Mouse (Mus musculus) adrenal gland, postnatal 36 days (tissue): Measurements from ENCODE around the gene Ddit4l. TPM values are rescaled to one million over a fixed set of nuclear protein-coding genes. Genes with fewer than 3 reads are reported as not detected.
"Not testable (repeated sequence)": the region's sequence is repeated elsewhere in the genome, so short reads cannot be mapped to it uniquely, and the experiment has no call there.

Source experiments
- DNase-seq, 2 experiments: peaks; one replicate each; pipeline ENCODE4 v3.0.0; 2021; ENCODE audit warnings: mixed read lengths in 1 of 2
- microRNA-seq: library from miRNA; unstranded; fragments of <30 nt; microRNA quantifications from one replicate; pipeline ENCODE4 v1.2.0, GENCODE M21; 2021
- total RNA-seq, 2 experiments: library from RNA; stranded (reverse); gene quantifications; 2 replicates each; pipeline ENCODE4 v1.2.3; 2021

Ddit4l gene
- total RNA-seq, 2 experiments from 2014 or later = 0.36 to 0.89 TPM

DNA sequence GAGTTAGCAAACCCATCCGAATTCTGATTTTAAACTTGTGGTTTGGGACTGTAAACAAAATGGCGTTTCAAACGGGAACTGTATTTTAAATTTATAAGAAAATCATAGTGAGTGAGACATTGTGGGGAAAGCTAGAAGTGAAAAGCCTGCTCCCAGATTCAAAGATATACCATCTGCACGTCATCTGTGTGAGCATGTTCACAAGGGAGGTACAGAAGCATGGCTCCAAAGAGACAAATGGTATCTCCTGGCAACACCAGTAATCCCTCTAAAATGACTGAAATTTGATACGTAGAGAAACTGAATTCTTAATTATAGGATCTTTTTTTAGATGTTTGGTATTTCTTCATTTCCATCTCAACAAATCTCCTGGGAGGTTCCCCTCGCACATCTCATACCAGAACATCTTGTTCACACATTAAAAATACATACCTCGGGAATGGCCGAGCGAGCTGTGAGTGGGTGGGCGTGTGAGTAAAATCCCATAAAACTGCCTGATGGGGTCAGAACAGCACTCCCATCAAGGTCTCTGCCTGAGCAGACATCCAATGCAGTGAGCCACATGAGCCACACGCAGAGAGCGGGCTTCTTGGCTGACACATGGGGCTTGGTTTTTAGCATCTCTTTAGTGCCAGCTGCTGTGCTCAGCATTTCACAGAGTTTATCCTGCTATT is 26.2 kb downstream of the Ddit4l start:
- no peak for DNase-seq

DNA sequence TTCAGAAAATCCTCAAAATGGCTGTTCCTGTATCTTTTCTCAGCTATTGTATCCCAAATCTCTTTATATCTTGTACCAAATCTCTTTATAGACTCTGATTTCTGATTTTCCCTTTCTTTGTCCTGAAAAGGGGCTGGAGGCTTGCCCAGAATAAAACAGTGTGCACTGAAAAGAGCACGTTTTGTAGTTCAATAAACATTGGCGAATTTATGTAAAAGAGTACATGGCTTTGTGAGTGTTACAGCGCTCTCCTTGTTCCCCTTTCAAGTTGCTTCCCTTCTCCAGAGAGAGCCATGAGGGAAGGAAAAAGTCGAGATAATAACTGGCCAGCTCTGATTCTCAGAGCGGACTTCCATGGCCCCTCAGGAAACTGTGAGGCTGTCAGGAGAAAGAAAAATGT is 27.7 kb downstream of the Ddit4l start:
- no peak for DNase-seq

DNA sequence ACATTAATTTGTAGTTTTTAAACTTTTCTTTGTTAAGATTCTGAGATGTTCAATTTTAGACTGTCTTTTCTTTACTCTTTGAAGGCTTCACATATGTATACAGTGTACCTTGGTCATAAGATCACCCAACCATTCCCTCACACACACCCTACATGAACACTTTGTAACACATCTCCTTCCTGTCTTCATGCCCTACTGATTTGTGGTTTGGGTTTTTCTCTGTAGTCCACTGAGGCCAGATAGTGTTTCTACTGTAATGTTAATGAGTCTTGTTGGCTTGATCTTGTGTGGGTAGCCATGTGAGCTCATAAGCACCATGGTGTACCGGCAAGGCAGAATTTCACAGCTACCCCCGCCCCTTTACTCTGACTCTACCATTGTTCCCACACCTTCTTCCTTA is 31.4 kb downstream of the Ddit4l start:
- no peak for DNase-seq

DNA sequence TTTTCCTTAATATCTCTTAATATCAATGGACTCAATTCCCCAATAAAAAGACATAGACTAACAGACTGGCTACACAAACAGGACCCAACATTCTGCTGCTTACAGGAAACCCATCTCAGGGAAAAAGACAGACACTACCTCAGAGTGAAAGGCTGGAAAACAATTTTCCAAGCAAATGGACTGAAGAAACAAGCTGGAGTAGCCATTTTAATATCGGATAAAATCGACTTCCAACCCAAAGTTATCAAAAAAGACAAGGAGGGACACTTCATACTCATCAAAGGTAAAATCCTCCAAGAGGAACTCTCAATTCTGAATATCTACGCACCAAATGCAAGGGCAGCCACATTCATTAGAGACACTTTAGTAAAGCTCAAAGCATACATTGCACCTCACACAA is 49.8 kb downstream of the Ddit4l start, which contains the start of gene Gm21962:
TSS of gene Gm21962 (plus strand) at position 301 of the 400 bp plus-strand sequence.
- DNase-seq = not testable (repeated sequence)

Small RNA genes lying within 50 kb of the gene (microRNA-seq; reads per million reads assigned to microRNA genes)
- not detected for gene Gm22468

Other genes with a start within 250 kb of the Ddit4l start
- not detected for gene Gm21962, start 49.9 kb downstream of the Ddit4l start, total RNA-seq
- 100 to 1,000 TPM; 149 to 188 TPM for gene H2afz, start 242.9 kb downstream of the Ddit4l start, total RNA-seq
- 10 to 100 TPM; 20.6 to 21.1 TPM for gene Dnajb14, start 246.1 kb downstream of the Ddit4l start, total RNA-seq